ENCODE assay signal across 27 mouse cellular contexts in the genomic region with DNA sequence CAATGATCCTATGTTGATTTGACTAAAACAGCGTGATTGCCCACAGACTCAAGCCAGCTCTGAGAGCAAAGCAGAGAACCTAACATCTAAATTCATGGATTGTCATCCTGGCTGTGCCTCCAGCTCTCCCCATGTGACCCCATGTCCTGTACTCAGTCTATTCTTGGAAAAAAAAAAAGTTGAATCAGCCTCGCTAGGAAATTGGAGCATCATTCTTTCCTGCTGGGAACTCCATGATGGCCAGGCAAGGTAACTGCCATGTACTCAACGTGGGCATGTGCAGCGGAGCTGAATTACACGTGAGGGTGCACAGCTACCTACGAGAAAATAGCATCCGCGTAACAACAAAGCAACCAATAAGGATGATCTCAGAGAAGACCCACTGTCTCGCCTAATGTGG. TPM values are rescaled to one million over a fixed set of nuclear protein-coding genes. Genes with fewer than 3 reads are reported as not detected.
DNase-seq lines count a peak whose midpoint lies in the region; ATAC-seq and TF ChIP-seq lines count a peak whose summit lies in the region.
"Had no signal": no experiment of that assay in that cellular context is flagged by ENCODE, and none has a peak within 500 bp of the region (broad histone marks: within the 10 kb centered on the region; RNA-seq: fewer than 3 reads in every experiment).

No protein-coding gene starts in this region.

- peaks cover 11% of the 10 kb centered on the region for H3K4me1 ChIP-seq in heart, embryonic 12.5 days (replicated peaks)
- H3K4me1 ChIP-seq in forebrain, embryonic 13.5 days, result no peaks in the 10 kb centered on the region
- H3K4me1 ChIP-seq: embryonic facial prominence, embryonic 12.5 days; forebrain, embryonic 12.5 days; liver, embryonic 15.5 days; lung, embryonic 15.5 days; midbrain, embryonic 13.5 days had no signal

- intact Hi-C loops in gastrocnemius, adult 2 months (cut with DNase I), result no loop called here
- intact Hi-C loops in gastrocnemius, postnatal 36 days (cut with DNase I), result no loop called here

- H3K4me3 ChIP-seq in gastrocnemius, adult 2 months, result no peak overlapping the region
- H3K4me3 ChIP-seq in heart, embryonic 12.5 days, result no peak overlapping the region
- H3K4me3 ChIP-seq in forebrain, embryonic 13.5 days, result no peak overlapping the region
- H3K4me3 ChIP-seq: embryonic facial prominence, embryonic 12.5 days; erythroblast, embryonic 14.5 days; forebrain, embryonic 12.5 days; limb, embryonic 15.5 days; liver, embryonic 15.5 days; lung, embryonic 15.5 days; megakaryocyte, embryonic 14.5 days; midbrain, embryonic 13.5 days had no signal

- no peak overlapping the region for H3K4me2 ChIP-seq in heart, embryonic 12.5 days
- H3K4me2 ChIP-seq in forebrain, embryonic 13.5 days, result no peak overlapping the region
- H3K4me2 ChIP-seq: embryonic facial prominence, embryonic 12.5 days; forebrain, embryonic 12.5 days; hindbrain, embryonic 14.5 days; limb, embryonic 15.5 days; liver, embryonic 15.5 days; lung, embryonic 15.5 days; midbrain, embryonic 13.5 days had no signal

- WGBS in heart, embryonic 12.5 days, result 85% methylated on average over 9 of the region's 9 CpGs
- WGBS in forebrain, embryonic 13.5 days, result 92% methylated on average over 9 of the region's 9 CpGs

- no peak for TF ChIP-seq CTCF in gastrocnemius, adult 2 months (IDR thresholded peaks at IDR 0.05)

- H3K27ac ChIP-seq in gastrocnemius, adult 2 months, result peak overlapping the region; percentile 86
- H3K27ac ChIP-seq in heart, embryonic 12.5 days (ENCODE audit: poor library complexity, severe bottlenecking), result no peak overlapping the region
- no peak overlapping the region for H3K27ac ChIP-seq in forebrain, embryonic 13.5 days
- H3K27ac ChIP-seq: embryonic facial prominence, embryonic 12.5 days; forebrain, embryonic 12.5 days; hindbrain, embryonic 14.5 days; limb, embryonic 15.5 days; liver, embryonic 15.5 days; lung, embryonic 15.5 days; midbrain, embryonic 13.5 days had no signal

- H3K9me3 ChIP-seq in heart, embryonic 12.5 days (replicated peaks), result no peaks in the 10 kb centered on the region
- H3K9me3 ChIP-seq in forebrain, embryonic 13.5 days (replicated peaks), result no peaks in the 10 kb centered on the region
- H3K9me3 ChIP-seq: embryonic facial prominence, embryonic 12.5 days; forebrain, embryonic 12.5 days; limb, embryonic 15.5 days; liver, embryonic 15.5 days; lung, embryonic 15.5 days; midbrain, embryonic 13.5 days had no signal

- H3K9ac ChIP-seq in heart, embryonic 12.5 days, result no peak overlapping the region
- no peak overlapping the region for H3K9ac ChIP-seq in forebrain, embryonic 13.5 days
- H3K9ac ChIP-seq: embryonic facial prominence, embryonic 12.5 days; forebrain, embryonic 12.5 days; hindbrain, embryonic 14.5 days; limb, embryonic 15.5 days; liver, embryonic 15.5 days; lung, embryonic 15.5 days; midbrain, embryonic 13.5 days had no signal

- no peak for ATAC-seq in heart, embryonic 12.5 days (ENCODE audit: insufficient number of reproducible peaks, low FRiP score)
- ATAC-seq in forebrain, embryonic 13.5 days, result no peak
- ATAC-seq: inflammation-experienced regulatory T-cells, adult 6 months had no signal

- no peaks in the 10 kb centered on the region for H3K36me3 ChIP-seq in heart, embryonic 12.5 days
- H3K36me3 ChIP-seq in forebrain, embryonic 13.5 days (ENCODE audit: poor library complexity, severe bottlenecking), result 0 out of 2 replicates have a peak, but pooled peaks cover 4% of the 10 kb centered on the region
- H3K36me3 ChIP-seq: embryonic facial prominence, embryonic 12.5 days; forebrain, embryonic 12.5 days; limb, embryonic 15.5 days; liver, embryonic 15.5 days; lung, embryonic 15.5 days; midbrain, embryonic 13.5 days had no signal

- no peaks in the 10 kb centered on the region for H3K27me3 ChIP-seq in heart, embryonic 12.5 days (replicated peaks)
- H3K27me3 ChIP-seq in forebrain, embryonic 13.5 days, result no peaks in the 10 kb centered on the region
- H3K27me3 ChIP-seq: CH12.LX; embryonic facial prominence, embryonic 12.5 days; forebrain, embryonic 12.5 days; limb, embryonic 15.5 days; liver, embryonic 15.5 days; lung, embryonic 15.5 days; megakaryocyte, embryonic 14.5 days; midbrain, embryonic 13.5 days had no signal

- peak; percentile 55 for DNase-seq in gastrocnemius, adult 2 months
- DNase-seq in gastrocnemius, postnatal 36 days, result no peak
- DNase-seq in heart, adult 9 months (ENCODE audit: low spot score in 2 of 2), result peak; percentile 48 to 65
- DNase-seq in brain, adult 2 months (ENCODE audit: low read depth, low spot score), result peak; percentile 16
- no peak for DNase-seq in left cerebral cortex, adult 18-20 months (ENCODE audit: low spot score in 2 of 2)
- DNase-seq: adrenal gland, postnatal 25 days; B cell, adult 2 months; cerebellum, adult 9-11 months; kidney, adult 18-20 months; layer of hippocampus, adult 9-11 months; left cerebral cortex, postnatal 4 days; lung, postnatal 36 days; right cerebral cortex, postnatal 14 days; spleen, adult 18-20 months had no signal

RNA-seq across cellular contexts. Expression of gene Bcl10, which starts 49.9 kb away (rescaled TPM):
- 1 to 10 TPM; 9.6 to 9.8 TPM for total RNA-seq in gastrocnemius, adult 2 months (2021)
- total RNA-seq in gastrocnemius, postnatal 36 days (2021), result 10 to 100 TPM in 1 of 2 experiments, 1 to 10 TPM in 1; 8.5 to 10.0 TPM
- polyA plus RNA-seq in heart, embryonic 12.5 days (2016; fragmentation: Nextera tagmentation; extraction: Ambion mirVana), result 42.9 and 43.1 TPM in 2 replicates
- 10 to 100 TPM; 13.2 to 15.0 TPM for total RNA-seq in left cerebral cortex, adult 18-20 months (2021)
- polyA plus RNA-seq in forebrain, embryonic 13.5 days (2015; fragmentation: Nextera tagmentation; extraction: Ambion mirVana), result 42.7 and 45.4 TPM in 2 replicates

Comparison
In these comparisons a context has a peak if more than half of its experiments do, and no peak if none do; other contexts are left out.
1. DNase-seq: peak in gastrocnemius, adult 2 months (single experiment), heart, adult 9 months (2 of 2) and brain, adult 2 months (single experiment); none in gastrocnemius, postnatal 36 days (0 of 2) and left cerebral cortex, adult 18-20 months (0 of 2).